Mouse (Mus musculus) v-Abl transformed pro-B cells (cell line): ENCODE measurements around the gene Arhgdia.

ENCODE experiments used
- in situ Hi-C, 2 experiments: fragments of 400-800 bp; cut with MboI; formaldehyde crosslinking; loops; one replicate each; pipeline ENCODE4 v1.15.1; 2025; ENCODE audit not compliant: unreplicated experiment in 2 of 2

The Arhgdia gene

DNA sequence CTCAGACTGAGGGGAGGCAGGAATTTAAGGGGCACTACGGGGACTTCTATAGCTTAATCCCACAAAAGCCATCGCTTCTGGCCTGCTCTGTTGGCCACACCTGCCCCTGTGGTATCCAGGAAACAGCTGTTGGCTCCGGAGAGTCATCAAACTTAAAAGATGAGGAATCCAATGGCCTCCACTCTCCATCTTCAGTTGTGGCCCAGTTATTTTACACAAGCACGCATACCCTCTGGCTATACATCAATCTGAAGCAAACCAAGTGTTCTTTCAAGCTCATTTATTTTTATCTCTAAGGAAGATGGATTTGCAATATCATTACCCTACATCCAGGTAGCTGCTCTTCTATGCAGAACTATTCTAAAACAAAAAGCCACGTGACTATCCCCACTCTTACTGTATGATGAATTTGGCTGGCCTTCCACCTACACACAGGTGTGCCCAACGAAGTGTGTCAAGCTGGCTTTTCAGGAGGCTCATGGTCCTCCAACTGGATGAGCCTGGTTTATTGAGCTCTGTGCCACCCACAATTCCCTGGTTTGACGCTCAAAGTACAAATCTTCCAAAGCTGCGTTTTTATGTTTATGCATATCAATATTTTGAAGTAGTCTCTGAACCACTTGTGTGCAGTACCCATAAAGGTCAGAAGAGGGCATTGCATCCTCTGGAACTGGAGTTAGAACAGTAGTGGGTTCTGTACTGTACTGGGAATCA, 1.0 kb upstream of the Arhgdia start:
- in situ Hi-C loops = loop anchor here in 1 of 2 experiments (5.0 kb wide), 1 partner anchor 35 kb away; the partner anchor contains the start of gene Pcyt2

DNA sequence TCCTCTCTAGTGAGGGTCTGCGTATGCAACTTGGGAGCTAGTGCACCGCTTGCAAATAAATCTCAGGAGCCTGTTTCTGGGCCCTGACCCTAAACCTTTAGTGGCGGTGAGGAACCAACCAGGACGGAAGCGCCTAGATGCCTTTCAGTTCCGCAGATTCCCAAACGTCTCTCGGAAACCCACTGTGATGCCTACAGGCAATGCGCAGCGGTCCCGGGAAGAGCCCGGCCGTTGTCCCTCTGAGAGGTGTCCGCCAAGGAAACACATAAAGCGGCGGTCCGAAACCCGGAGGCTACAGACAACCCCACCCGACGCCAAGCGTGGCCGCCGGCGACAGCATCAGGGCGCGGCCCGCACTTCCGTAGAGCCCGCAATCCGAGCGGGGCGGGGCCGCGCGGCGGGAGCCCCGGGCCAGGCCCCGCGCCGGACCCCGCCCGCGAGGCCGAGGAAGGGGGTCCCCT, 523 bp downstream of the Arhgdia start:
- in situ Hi-C loops = loop anchor here in 1 of 2 experiments (5.0 kb wide), 1 partner anchor 36 kb away; the partner anchor contains the start of gene Pcyt2

DNA sequence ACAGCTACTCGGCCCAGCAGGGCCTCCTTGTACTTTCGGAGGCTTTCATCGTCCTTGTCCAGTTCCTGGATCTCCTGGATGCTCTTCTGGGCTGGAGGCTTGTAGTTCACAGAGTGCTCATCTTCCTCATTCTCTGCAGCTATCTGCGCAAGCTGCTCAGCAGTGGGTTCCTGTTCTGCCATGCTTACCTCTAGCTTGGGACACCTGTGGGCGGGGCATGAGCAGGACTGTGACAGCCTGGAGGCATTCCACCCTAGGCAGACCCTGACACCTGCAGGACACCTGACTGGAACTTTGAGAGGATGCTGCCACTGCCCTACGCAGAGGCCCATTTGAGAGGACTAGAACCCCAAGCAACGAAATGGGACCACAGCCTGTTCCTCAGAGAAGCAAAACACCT, 1.2 kb downstream of the Arhgdia start:
- in situ Hi-C loops = loop anchor here in 1 of 2 experiments (5.0 kb wide), 1 partner anchor 37 kb away; the partner anchor contains the start of gene Pcyt2

DNA sequence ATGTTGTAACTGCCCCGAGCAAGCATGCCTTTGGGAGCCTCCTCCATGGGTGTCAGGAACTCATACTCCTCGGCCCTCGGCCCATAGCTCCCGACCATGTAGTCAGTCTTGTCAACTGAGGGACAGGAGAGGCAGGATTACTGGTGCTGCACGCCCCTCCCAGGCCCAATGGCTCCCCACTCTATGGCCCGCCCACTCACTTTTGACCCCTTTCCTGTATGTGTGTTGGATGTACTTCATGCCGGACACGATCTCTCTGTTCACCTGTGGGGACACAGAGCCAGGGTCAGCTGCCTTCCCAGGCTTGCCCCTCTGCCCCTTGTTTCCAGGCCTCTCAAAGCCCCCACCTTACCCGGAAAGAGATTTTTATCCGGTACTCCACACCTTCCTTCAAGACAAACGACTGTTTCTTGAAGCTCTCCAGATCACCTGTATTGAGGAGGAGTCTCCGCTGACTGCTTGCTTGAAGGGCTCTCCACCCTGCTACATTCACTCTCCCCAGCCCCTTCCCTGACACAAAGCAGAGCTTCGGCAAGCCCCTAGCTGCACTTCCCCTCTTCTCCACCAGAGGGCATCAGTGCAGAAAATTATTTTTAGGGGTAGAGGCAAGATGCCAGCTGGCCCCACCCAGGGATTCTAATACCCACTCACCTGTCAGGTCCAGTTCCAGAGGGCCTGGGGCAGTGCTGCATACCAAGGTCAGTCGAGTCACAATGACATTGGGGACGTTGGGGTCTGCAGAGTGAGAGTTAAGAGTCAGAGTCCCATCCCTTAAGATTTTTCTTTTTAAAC, 1.9 kb downstream of the Arhgdia start:
- in situ Hi-C loops = loop anchor here (5.0 kb wide), 3 partner anchors 38 to 92 kb away; partner anchors contain the start of gene Pcyt2 (in 2 of the 2)

DNA sequence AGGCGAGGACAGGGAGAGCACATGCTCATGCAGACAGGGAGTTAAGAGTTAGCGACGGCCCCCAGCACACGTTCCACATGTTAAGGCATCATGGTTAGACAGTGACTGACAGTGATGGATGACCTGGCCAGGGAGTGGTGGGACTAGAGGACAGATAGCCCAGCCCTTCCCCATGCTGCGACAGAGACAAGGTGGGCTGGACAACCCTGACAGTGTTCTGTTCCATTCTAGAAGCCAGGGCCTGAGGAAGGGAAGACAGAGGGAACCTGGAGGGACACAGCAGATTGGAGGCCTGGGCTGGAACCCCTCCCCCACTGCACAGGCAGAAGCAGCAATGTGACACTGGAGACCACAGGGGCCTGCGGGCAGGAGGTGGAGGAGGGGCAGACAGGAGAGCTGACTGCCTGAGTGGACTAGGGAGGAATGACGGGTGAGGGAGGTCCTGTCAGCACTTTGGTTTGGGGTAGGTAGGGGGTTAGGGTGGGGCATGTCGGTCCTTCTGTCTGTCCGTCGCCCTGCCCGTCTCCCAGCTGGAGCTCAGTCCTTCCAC, 2.7 kb downstream of the Arhgdia start:
- in situ Hi-C loops = loop anchor here in 1 of 2 experiments (5.0 kb wide), 3 partner anchors 39 to 91 kb away; partner anchors contain the start of gene Pcyt2

DNA sequence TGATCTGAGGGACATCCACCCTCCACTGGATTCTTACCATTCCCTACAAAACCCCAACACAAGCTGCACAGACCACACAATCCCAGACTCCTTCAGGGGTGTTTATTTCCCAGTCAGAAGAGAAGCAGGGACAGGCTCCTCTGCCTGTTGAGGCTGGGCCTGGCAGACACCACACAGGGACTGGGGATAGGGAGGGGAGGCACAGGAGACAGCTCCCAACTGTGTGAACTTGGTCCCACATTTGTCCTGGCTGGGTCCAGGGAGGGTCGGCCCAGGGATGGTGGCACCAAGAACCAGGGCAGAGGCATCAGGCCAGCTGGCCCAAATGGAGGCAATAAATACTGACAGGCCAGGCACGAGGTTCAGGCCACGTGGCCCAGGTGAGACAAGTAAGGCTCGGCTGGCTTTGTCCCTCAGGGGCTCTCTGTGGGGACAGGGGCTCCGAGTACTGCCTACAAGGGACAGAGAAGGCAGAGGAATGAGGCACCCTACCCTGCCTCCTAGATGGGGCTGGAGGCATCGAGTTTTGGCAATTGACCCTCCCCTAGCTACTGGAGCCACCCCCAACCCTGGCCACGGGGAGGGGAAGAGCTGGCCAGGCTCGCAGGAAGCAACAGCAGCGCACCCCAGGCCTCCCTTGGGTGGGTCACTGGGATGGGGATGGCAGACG, 3.3 kb downstream of the Arhgdia start:
- in situ Hi-C loops = loop anchor here in 1 of 2 experiments (5.0 kb wide), 3 partner anchors 39 to 91 kb away; partner anchors contain the start of gene Pcyt2

DNA sequence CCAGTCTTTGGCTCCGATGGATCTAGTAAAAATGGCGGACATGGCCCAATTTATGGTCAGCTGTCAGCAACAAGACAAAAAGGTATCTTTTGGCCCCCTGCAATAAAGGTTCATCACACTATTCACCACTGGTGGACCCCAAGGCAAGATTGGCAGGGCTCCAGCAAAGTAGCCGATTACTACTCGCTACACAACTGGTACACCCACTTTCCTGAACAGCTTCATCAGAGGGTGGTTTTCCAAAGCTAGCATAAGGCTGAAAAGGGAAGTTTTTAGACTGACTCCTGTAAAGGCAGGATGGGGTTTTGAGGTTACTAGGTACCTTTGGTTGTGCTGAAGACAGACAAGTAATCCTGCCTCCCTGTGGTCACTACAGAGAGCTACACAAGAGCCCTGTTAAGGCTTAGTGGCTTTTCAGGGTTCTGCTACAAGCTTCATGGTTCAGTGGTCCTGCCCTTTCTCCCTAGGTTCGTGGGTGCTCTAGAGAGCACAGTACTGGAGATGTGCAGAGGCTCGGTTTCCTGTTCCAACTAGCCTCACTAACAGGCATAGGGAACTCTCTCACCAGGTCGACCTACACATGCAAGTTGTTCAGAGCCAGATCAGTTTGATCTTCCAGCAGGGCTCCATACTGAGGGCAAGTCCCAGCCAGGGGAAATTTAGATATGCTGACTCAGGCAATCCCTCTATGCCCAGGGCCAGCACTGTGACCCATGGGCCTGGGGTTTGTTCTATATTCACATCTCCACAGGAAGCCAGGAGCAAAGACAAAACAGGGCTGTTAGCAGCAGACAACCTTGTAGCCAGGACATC, 4.0 kb downstream of the Arhgdia start:
- in situ Hi-C loops = loop anchor here in 1 of 2 experiments (5.0 kb wide), 3 partner anchors 40 to 90 kb away; partner anchors contain the start of gene Pcyt2

DNA sequence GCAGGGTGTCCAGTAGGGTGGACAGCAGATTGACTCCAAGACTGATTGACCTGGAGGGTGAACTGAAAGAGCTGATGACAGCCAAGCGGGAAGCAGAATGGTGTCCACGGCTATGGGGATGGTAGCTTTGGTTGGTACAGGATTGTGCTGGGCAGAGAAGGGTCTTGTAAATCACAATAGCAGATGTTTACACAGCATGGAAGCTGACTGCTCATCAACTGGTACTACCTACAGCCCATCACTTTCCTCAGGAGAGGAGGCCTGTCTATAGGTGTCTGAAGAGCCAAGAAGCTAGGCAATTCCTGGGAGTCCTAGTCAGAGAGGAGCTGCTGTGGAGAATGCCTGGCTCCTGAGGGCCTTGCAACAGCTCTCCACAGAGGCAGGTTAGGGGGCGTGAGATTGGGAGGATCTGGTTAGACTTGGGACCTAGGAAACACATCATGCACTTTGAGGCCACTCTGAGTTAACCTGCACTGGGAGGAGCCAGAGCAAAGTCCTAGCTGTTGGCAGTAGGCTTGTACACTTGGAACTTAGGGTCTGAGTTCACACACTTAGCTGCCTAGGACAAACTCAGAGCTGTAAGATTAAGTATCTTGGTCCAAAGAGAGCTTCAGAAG, 5.0 kb downstream of the Arhgdia start:
- in situ Hi-C loops = loop anchor here in 1 of 2 experiments (5.0 kb wide), 3 partner anchors 41 to 89 kb away; partner anchors contain the start of gene Pcyt2

DNA sequence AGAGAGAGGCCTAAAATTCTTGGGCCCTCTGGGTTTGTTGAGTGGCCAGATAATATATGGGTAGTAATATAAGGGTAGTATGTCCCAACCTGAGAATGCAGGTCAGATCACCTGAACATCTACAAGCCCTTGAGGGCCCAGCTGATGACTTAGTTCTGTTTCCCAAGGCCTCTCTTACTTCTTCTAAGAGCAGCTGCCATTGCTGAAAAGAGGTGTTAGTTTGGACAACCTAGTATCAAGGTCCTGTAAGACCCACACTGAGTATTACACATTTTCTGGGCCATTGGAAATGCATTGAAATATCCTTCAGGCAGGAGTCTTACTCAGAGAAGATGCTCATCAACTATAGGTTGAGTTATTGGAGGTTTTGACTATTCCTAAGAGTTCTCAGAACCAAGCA, 5.5 kb downstream of the Arhgdia start:
- in situ Hi-C loops = loop anchor here in 1 of 2 experiments (5.0 kb wide), 3 partner anchors 41 to 89 kb away; partner anchors contain the start of gene Pcyt2

DNA sequence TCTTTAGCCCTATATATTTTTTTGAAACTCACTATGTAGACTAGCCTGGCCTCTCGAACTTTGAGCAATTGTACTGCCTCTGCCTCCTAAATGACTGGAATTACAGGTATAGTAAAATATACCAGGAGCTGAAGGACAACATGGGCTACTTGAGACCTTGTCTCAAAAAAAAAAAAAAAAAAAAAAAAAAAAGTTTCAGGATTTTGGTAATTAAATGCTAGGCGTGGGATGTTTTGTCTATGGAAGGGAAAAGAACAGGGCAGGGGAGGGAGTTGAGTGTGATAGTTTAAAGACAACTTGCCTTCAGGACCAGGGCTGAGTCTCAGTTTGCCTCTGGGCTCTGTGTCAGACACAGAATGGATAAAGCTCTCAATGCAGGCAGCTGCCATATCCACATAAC, 6.4 kb downstream of the Arhgdia start:
- in situ Hi-C loops = loop anchor here in 1 of 2 experiments (5.0 kb wide), 3 partner anchors 42 to 88 kb away; partner anchors contain the start of gene Pcyt2

DNA sequence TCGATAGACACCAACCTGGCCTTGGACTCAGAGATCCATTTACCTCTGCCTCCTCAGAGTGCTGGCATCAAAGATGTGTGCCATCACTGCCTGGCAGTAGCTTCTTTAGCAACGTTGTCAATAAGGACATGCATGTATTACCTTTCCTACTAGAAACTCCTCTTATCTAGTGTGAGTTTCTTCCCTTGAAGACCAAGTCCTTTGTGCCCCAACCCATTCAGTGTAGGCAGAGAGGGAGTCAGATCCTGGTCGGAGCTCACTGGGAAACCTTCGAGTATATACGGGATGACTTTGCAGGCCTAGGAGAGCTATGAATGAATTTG, 7.2 kb downstream of the Arhgdia start:
- in situ Hi-C loops = no loop called here

DNA sequence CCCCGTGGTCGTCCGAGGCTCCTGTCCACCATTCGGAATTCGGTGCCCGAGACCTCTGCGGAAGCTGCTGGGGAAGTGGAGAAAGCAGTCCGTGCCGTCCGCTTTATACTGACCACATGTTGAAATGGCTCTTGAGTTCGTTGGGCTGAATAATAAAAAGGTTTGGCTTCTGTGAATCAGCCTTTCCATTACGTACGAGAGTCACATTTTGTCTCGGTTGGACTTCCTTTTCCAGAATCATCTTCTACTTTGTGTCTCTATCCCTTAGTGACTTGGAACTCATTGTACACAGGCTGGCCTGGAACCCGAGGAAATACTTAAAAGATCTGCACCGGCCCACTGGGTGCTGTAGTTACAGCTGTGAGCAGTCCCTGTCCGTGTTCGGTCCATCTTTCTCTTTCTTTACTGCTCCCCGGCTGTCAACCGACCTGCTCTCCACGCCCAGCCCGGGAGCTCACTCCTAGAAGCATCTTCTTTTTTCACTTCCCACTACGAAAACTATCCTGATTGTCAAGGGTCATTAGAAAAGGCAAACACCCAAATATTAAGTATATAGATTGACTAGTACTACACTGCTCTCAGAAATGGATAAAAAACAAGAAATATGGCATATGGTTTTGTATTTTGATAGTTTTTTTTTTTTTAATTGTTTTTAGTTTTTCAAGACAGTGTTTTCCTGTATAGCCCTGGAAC, 7.7 kb downstream of the Arhgdia start:
- in situ Hi-C loops = no loop called here

DNA sequence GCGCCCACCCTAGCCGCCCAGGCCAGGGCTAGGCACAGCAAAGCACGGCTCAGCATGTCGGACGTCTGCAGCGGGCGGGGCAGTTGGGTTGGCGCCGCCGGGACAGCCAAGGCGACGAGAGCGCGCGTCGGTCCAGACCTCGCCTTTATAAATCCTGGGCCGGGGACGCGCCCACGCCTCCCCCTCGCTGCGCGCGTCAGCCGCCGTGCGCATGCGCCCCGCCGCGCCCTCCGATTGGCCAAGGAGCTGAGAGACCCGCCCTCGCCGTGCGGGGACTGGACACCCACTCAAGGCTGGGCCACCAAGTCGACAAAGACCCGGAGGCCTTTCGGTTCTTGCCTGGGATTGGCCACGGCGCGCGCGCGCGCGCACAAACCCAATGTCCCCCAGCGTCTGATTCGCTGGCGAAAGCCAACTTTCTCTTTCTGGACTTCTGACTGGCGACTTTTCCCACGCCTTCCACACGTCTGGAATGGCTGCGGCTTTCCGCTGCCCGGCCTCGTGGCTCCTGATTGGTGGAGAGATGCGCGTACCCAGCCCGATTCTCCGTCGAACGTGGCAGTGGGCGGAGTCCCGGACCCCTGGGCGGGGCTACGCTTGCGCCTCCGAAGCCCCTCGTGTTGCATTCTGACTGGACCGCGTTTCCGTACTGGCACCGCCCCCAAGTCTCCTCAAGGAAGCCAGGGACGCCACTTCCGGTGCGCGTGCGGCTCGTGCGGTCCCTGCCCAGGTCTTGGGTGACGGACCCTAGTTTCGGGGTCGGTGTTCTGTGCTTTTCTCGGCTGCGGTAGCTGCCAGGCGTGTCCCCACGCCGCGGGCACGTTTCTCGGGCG, 8.5 kb downstream of the Arhgdia start, which contains the start of gene P4hb:
Gene P4hb, minus strand, starts transcription at position 502 of the 833 bp plus-strand sequence.
- in situ Hi-C loops = no loop called here

DNA sequence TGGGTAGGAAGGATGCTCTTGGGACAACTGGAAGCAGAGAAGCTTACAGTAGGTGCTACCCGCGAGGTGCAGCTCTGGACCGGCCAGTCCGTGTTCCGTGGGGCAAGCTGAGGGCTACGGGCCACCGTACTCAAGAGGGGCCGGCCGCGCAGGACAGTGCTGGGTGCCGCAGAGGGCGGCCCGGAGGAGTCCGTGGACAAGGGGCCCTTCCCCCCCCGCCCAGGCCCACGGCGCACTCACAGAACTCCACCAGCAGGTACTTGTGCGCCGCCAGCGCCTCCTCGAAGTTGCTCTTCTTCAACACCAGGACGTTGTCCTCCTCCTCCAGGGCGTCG, 9.0 kb downstream of the Arhgdia start:
- in situ Hi-C loops = no loop called here

DNA sequence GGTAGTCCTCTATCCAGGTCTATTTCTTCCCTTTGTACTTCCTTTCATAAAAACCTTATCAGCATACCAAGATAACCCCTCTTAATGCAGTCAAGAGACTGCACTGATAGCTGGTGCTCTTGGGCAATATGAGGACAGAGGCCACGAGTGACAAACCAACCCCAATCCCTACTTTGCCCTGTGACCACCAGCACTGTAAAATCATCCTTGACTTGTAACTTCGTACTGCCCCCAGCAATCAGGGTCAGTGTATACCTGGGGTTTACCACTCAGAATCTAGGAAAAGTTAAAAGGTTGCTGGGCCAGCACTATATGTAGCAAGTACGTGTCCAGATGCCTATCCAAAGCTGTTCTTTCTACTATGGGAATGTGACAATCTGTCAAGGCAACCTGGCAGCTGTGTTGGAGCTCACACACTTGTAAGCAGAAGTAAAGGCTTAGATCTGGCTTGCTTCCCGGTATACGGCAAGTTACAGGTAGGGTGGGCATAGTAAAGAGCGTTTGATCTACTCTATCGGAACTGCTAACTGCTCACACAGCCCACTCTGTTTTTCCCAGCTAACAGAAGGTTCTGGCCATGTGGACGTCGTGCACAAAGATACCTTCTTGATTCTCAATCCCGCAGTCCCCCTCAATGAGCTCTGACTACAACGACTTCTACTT, 9.5 kb downstream of the Arhgdia start:
- in situ Hi-C loops = no loop called here

DNA sequence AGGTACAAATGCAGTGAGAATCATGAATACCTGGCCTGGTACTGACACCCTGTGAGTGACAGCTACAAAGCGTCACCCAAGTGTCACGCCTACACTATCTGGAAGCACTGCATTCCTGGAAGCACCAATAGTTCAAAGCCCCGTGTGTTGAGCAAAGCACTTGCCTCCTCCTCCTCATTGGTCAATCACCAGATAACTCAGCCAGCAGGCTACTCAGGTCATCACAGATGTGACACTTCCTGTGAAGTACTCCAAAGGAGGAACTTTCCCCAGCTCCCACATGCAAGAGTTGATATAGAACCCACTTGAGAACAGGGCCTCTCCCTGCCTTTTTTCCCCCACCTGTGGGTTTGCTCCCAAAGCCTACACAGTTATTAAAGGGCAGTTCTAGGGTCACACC, 10.3 kb downstream of the Arhgdia start:
- in situ Hi-C loops = no loop called here

DNA sequence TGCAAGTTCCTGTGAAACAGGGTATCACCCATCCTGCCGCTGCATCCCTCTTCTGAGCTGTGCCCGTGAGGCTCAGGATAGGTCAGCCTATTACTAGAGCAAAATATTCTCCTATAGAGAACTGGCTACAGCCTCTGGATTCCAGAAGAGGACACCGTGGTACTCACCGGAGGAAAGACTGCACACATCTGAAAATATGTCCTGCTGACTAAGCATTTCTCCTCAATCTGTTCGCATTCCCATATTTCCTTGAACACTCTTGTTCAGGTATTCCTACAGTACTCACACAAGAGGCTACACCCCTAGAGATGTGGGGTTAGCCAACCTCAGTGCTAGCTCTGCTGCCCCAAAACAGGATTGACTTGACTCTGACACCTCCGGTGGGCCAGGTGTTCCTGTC, 13.1 kb downstream of the Arhgdia start:
- in situ Hi-C loops = loop anchor here in 1 of 2 experiments (10.0 kb wide), 1 partner anchor 54 kb away; no protein-coding TSS in a partner anchor
